Mouse (Mus musculus) CH12.LX (cell line): ENCODE results near the gene Alk. TPM values are rescaled to one million over a fixed set of nuclear protein-coding genes. Genes with fewer than 3 reads are reported as not detected.

Experiments
- DNase-seq: peaks from one replicate; pipeline ENCODE4 v3.0.0-alpha.2; 2013; ENCODE audit errors: extremely low read depth
- H3K27ac ChIP-seq: 2 replicates; pipeline ENCODE4 v1.5.1; 2012; ENCODE audit warnings: low read depth, mild to moderate bottlenecking, control low read depth, moderate library complexity; ENCODE audit not compliant: insufficient read depth
- H3K27me3 ChIP-seq: replicated peaks from 2 replicates; pipeline ENCODE3; 2012; ENCODE audit warnings: inconsistent platforms
- H3K36me3 ChIP-seq, 2 experiments: replicated peaks in 1 of 2; 2 replicates each; pipeline versions ENCODE3 to v1.6.1; 2012; ENCODE audit warnings: inconsistent platforms in 1 of 2, low read length in 1 of 2, mild to moderate bottlenecking in 1 of 2, mixed read lengths in 1 of 2, moderate library complexity in 1 of 2; ENCODE audit not compliant: control insufficient read depth in 1 of 2, insufficient read depth in 1 of 2
- H3K4me1 ChIP-seq, 2 experiments: 2 replicates each; pipeline ENCODE4 v1.6.1; 2012; ENCODE audit warnings: inconsistent platforms in 1 of 2, moderate library complexity in 1 of 2; ENCODE audit not compliant: insufficient read depth in 2 of 2, control insufficient read depth in 1 of 2
- H3K4me2 ChIP-seq: 2 replicates; pipeline ENCODE4 v1.6.1; 2012; ENCODE audit warnings: low read depth, mild to moderate bottlenecking, control low read depth; ENCODE audit not compliant: poor library complexity, insufficient read depth, severe bottlenecking
- H3K4me3 ChIP-seq, 3 experiments: fragments of 150-350 bp in 1 of 3; sonication (generic) in 1 of 3; replicated peaks in 1 of 3; 2 replicates each; pipeline versions ENCODE3 to v1.5.1; 2011 to 2012; ENCODE audit warnings: low read depth in 2 of 3, low read length in 2 of 3, mild to moderate bottlenecking in 2 of 3, moderate library complexity in 2 of 3, control low read depth in 1 of 3, improper control_type of control experiment in 1 of 3, inconsistent platforms in 1 of 3, mixed read lengths in 1 of 3; ENCODE audit not compliant: poor library complexity in 1 of 3
- H3K79me2 ChIP-seq: replicated peaks from 2 replicates; pipeline ENCODE4 v1.6.1; 2012; ENCODE audit warnings: mild to moderate bottlenecking, moderate library complexity; ENCODE audit not compliant: control insufficient read depth, poor library complexity, insufficient read depth, severe bottlenecking; ENCODE audit errors: extremely low read depth
- H3K9ac ChIP-seq: 2 replicates; pipeline ENCODE4 v1.6.1; 2012; ENCODE audit warnings: low read depth, mild to moderate bottlenecking, control low read depth, moderate library complexity; ENCODE audit not compliant: insufficient read depth
- H3K9me3 ChIP-seq: replicated peaks from 2 replicates; pipeline ENCODE3; 2012; ENCODE audit warnings: low read length, inconsistent platforms, mixed read lengths
- BHLHE40 ChIP-seq: IDR thresholded peaks from 2 replicates; pipeline ENCODE4 v1.6.1; 2011; ENCODE audit warnings: mild to moderate bottlenecking, low read depth, low read length, improper control_type of control experiment
- CTCF ChIP-seq, 2 experiments: IDR thresholded peaks in 1 of 2; conservative IDR thresholded peaks in 1 of 2; 2 replicates each; pipeline ENCODE4 v1.5.1; 2011 to 2012; ENCODE audit warnings: low read depth in 2 of 2, low read length in 2 of 2, improper control_type of control experiment in 1 of 2, inconsistent platforms in 1 of 2, mild to moderate bottlenecking in 1 of 2, moderate library complexity in 1 of 2
- EP300 ChIP-seq: IDR thresholded peaks from 2 replicates; pipeline ENCODE4 v1.6.1; 2011; ENCODE audit warnings: low read length, improper control_type of control experiment
- GABPA ChIP-seq: IDR thresholded peaks from 2 replicates; pipeline ENCODE4 v1.6.1; 2012; ENCODE audit warnings: low read depth, low read length, improper control_type of control experiment, inconsistent platforms; ENCODE audit not compliant: insufficient replicate concordance
- HCFC1 ChIP-seq: IDR thresholded peaks from 2 replicates; pipeline ENCODE4 v1.6.1; 2012; ENCODE audit warnings: low read depth, mild to moderate bottlenecking, inconsistent platforms, low read length, improper control_type of control experiment
- JUN ChIP-seq: IDR thresholded peaks from 2 replicates; pipeline ENCODE4 v1.6.1; 2011; ENCODE audit warnings: low read depth, mild to moderate bottlenecking, low read length, improper control_type of control experiment, moderate library complexity; ENCODE audit not compliant: insufficient read depth
- KAT2A ChIP-seq: IDR thresholded peaks from 2 replicates; pipeline ENCODE4 v1.6.1; 2012; ENCODE audit warnings: low read length, improper control_type of control experiment, inconsistent platforms; ENCODE audit not compliant: insufficient replicate concordance
- MXI1 ChIP-seq: IDR thresholded peaks from 2 replicates; pipeline ENCODE4 v1.6.1; 2011; ENCODE audit warnings: mild to moderate bottlenecking, low read depth, low read length, improper control_type of control experiment
- MYC ChIP-seq: IDR thresholded peaks from 2 replicates; pipeline ENCODE4 v1.6.1; 2011; ENCODE audit warnings: low read depth, mild to moderate bottlenecking, improper control_type of control experiment, low read length
- PAX5 ChIP-seq: IDR thresholded peaks from 2 replicates; pipeline ENCODE4 v1.6.1; 2012; ENCODE audit warnings: low read length, inconsistent platforms, mixed read lengths
- POLR2A ChIP-seq: IDR thresholded peaks from 2 replicates; pipeline ENCODE4 v1.6.1; 2011; ENCODE audit warnings: low read depth, mild to moderate bottlenecking, improper control_type of control experiment, low read length
- POLR2AphosphoS2 ChIP-seq: IDR thresholded peaks from 2 replicates; pipeline ENCODE4 v1.6.1; 2011; ENCODE audit warnings: low read depth, low read length, improper control_type of control experiment
- RAD21 ChIP-seq: IDR thresholded peaks from 2 replicates; pipeline ENCODE4 v1.6.1; 2011; ENCODE audit warnings: low read depth, mild to moderate bottlenecking, low read length, improper control_type of control experiment, moderate library complexity
- RCOR1 ChIP-seq: conservative IDR thresholded peaks from 2 replicates; pipeline ENCODE4 v1.6.1; 2012; ENCODE audit warnings: low read depth, mild to moderate bottlenecking, inconsistent platforms, low read length, improper control_type of control experiment
- SIN3A ChIP-seq: IDR thresholded peaks from 2 replicates; pipeline ENCODE4 v1.6.1; 2012; ENCODE audit warnings: low read length, improper control_type of control experiment, inconsistent platforms
- TCF12 ChIP-seq: IDR thresholded peaks from 2 replicates; pipeline ENCODE4 v1.6.1; 2014; ENCODE audit warnings: low read depth, mild to moderate bottlenecking, inconsistent platforms, low read length, improper control_type of control experiment
- USF1 ChIP-seq: IDR thresholded peaks from 2 replicates; pipeline ENCODE4 v1.6.1; 2014; ENCODE audit warnings: low read depth, mild to moderate bottlenecking, inconsistent platforms, low read length, improper control_type of control experiment
- USF2 ChIP-seq: conservative IDR thresholded peaks from 2 replicates; pipeline ENCODE4 v1.6.1; 2011; ENCODE audit warnings: low read depth, low read length, improper control_type of control experiment
- ZC3H11A ChIP-seq: IDR thresholded peaks from 2 replicates; pipeline ENCODE4 v1.6.1; 2012; ENCODE audit warnings: low read depth, mild to moderate bottlenecking, inconsistent platforms, low read length, improper control_type of control experiment
- ZKSCAN1 ChIP-seq: IDR thresholded peaks from 2 replicates; pipeline ENCODE4 v1.6.1; 2012; ENCODE audit warnings: low read depth, inconsistent platforms, low read length, improper control_type of control experiment, borderline replicate concordance
- ZMIZ1 ChIP-seq: IDR thresholded peaks from 2 replicates; pipeline ENCODE4 v1.6.1; 2012; ENCODE audit warnings: low read depth, mild to moderate bottlenecking, inconsistent platforms, low read length, improper control_type of control experiment
- ZNF384 ChIP-seq: IDR thresholded peaks from 2 replicates; pipeline ENCODE4 v1.6.1; 2012; ENCODE audit warnings: low read depth, low read length, improper control_type of control experiment, inconsistent platforms
- dilution Hi-C: fragments of 300-500 bp; cut with MboI; formaldehyde crosslinking; loops from 2 replicates; pipeline ENCODE4 v1.14.3; 2020; ENCODE audit warnings: low sequenced_read_pairs; ENCODE audit not compliant: extremely low pct_unique_long_range_greater_than_20kb, extremely low pct_ligation_motif_present
- in situ Hi-C: fragments of 300-500 bp; cut with MboI; formaldehyde crosslinking; loops from 3 replicates; pipeline ENCODE4 v1.14.3; 2019; ENCODE audit warnings: low sequenced_read_pairs, low pct_ligation_motif_present, low pct_unique_long_range_greater_than_20kb, mixed read lengths
- polyA plus RNA-seq: library from polyadenylated mRNA; unstranded; fragments of >175 nt; gene quantifications from 2 replicates; pipeline ENCODE4 v1.2.1, GENCODE M21; 2012; ENCODE audit warnings: low read depth; ENCODE audit not compliant: insufficient read length
- total RNA-seq, 2 experiments: library from RNA; depleted of rRNA; stranded (reverse); fragments of 300-350 nt in 1 of 2; fragments of >200 nt in 1 of 2; gene quantifications; 2 replicates each; pipeline ENCODE4 v1.2.3; 2012 to 2014

Alk gene
- total and polyA plus RNA-seq, 3 experiments, result 0.38 to 0.63 (median 0.44) TPM

DNA sequence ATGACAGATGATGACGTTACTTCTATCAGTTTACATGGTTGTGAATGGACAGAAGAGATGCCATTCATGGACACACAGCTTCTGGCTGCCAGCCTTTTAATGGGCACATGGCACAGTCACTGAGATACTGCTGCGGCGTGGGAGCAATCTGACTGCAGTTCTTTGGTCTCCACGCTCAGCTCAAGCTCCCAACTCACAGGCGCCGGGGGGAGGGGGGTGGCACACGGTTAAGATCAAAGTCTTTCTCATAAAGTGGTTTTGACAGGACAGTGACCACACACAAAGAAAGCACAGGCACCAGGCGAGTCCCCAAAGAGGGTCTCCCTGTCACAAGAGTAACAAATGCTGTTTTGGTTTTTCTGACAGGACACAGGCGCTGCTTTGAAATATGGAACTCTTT, 641.7 kb downstream of the Alk start:
- dilution Hi-C loops, result no loop called here
- no peak for TF ChIP-seq HCFC1
- no peak for TF ChIP-seq ZMIZ1
- TF ChIP-seq ZNF384, result no peak
- TF ChIP-seq USF2, result no peak
- TF ChIP-seq PAX5, result no peak
- no peak for TF ChIP-seq KAT2A
- TF ChIP-seq JUN, result no peak
- TF ChIP-seq GABPA, result no peak
- TF ChIP-seq EP300, result no peak
- TF ChIP-seq POLR2AphosphoS2, result no peak
- TF ChIP-seq ZKSCAN1, result no peak
- no peak for TF ChIP-seq SIN3A
- TF ChIP-seq MYC, result no peak
- no peak for TF ChIP-seq RAD21
- TF ChIP-seq POLR2A, result no peak
- no peak for TF ChIP-seq MXI1
- in situ Hi-C loops, result loop anchor here (25.0 kb wide), 1 partner anchor 275 kb away; no protein-coding TSS in a partner anchor

DNA sequence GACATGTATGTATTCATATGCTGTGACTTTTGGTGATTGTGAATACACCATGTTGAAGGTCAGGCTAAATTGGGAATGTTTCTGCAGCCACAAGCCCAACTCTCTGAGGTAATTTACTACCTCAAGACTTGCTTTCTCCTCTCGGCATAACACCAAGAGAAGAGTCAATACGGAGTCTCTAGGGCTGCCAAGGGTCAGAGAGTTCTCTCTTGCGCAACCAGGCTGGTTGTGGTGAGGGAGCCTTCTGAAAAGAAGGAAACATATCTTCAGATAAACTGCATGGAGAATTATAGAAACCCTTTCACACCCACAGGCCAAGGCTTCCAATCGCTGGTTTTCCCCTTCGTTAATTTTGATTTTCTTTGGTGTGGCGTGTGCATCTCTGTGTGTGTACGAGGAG, 649.4 kb downstream of the Alk start:
- H3K9ac ChIP-seq, result no peak overlapping the region
- no peaks in the 10 kb centered on the region for H3K27me3 ChIP-seq
- H3K4me3 ChIP-seq, result no peak overlapping the region
- no peak for DNase-seq
- TF ChIP-seq POLR2A (no peak), CTCF (conservative IDR thresholded peaks at IDR 0.05 in 1 of 2, IDR thresholded peaks at IDR 0.05 in 1 of 2; ENCODE audit: low read depth in 2 of 2, low read length in 2 of 2) (no peak), HCFC1 (no peak), ZC3H11A (no peak), TCF12 (no peak), BHLHE40 (no peak), GABPA (no peak), USF1 (no peak), RCOR1 (no peak)
- in situ Hi-C loops (loop anchor here (25.0 kb wide), 1 partner anchor 282 kb away; no protein-coding TSS in a partner anchor), dilution Hi-C loops (no loop called here)
- H3K27ac ChIP-seq, result no peak overlapping the region
- no peaks in the 10 kb centered on the region for H3K36me3 ChIP-seq
- H3K9me3 ChIP-seq, result no peaks in the 10 kb centered on the region
- no peak overlapping the region for H3K4me2 ChIP-seq
- H3K79me2 ChIP-seq, result no peaks in the 10 kb centered on the region
- no peaks in the 10 kb centered on the region for H3K4me1 ChIP-seq

More for the DNA sequence above, 641.7 kb downstream of the Alk start:
- Histone ChIP-seq H3K9me3 (no peaks in the 10 kb centered on the region), H3K4me2 (no peak overlapping the region), H3K79me2 (no peaks in the 10 kb centered on the region), H3K9ac (no peak overlapping the region), H3K4me1 (peaks cover 5 to 48% of the 10 kb centered on the region in 2 experiments; a peak in 3 of 4 replicates), H3K27ac (no peak overlapping the region), H3K27me3 (no peaks in the 10 kb centered on the region), H3K4me3 (no peak overlapping the region), H3K36me3 (no peaks in the 10 kb centered on the region)
- no peak for DNase-seq
